Mouse (Mus musculus) NIH3T3 (cell line): ENCODE measurements at regions not wholly inside any gene's neighbourhood (a gene's known extent, or its start where the extent isn't known, plus 50 kb on each side); places are given as distances from the start of the nearest gene placed in this dataset.

Source experiments
- DNase-seq: peaks from one replicate; pipeline ENCODE4 v3.0.0-alpha.2; 2012; ENCODE audit warnings: low read depth

GRCm38 (mm10) chr7:98768460-98768859, 65.6 kb downstream of the Thap12 start:
- no peak for DNase-seq

- DNase-seq: peak; percentile 10
Observed at GRCm38 (mm10) chr7:98769111-98769734, 65.7 kb upstream of the Wnt11 start.

GRCm38 (mm10) chr7:98770257-98770890, 64.5 kb upstream of the Wnt11 start:
- DNase-seq: no peak

GRCm38 (mm10) chr7:98771134-98771775, 63.7 kb upstream of the Wnt11 start:
- no peak for DNase-seq

GRCm38 (mm10) chr7:98774597-98774996, 60.3 kb upstream of the Wnt11 start:
- no peak for DNase-seq

- DNase-seq: no peak
Observed at GRCm38 (mm10) chr7:98775031-98775430, 59.9 kb upstream of the Wnt11 start.

GRCm38 (mm10) chr7:98777304-98777849, 57.5 kb upstream of the Wnt11 start:
- DNase-seq: no peak

GRCm38 (mm10) chr7:98778929-98779328, 56.0 kb upstream of the Wnt11 start:
- peak; percentile 80 for DNase-seq

GRCm38 (mm10) chr7:98783521-98783920, 51.4 kb upstream of the Wnt11 start:
- no peak for DNase-seq

- DNase-seq: peak; percentile 85
Observed at GRCm38 (mm10) chr7:98783954-98784353, 51.0 kb upstream of the Wnt11 start.

- DNase-seq: peak; percentile 20
Observed at GRCm38 (mm10) chr7:98784369-98784931, 50.5 kb upstream of the Wnt11 start.
